Mouse (Mus musculus): ENCODE results near the gene Gnaz. TPM values are rescaled to one million over a fixed set of nuclear protein-coding genes. Genes with fewer than 3 reads are reported as not detected.

Gnaz gene
- polyA plus RNA-seq, 1 experiment from 2014 or later: 2.9 TPM

- Histone ChIP-seq H3K4me1 (ENCODE audit: control insufficient read depth, insufficient read depth, low read length) (peaks cover 38% of the 10 kb centered on the region), H3K9ac (ENCODE audit: low read depth, low read length) (peak overlapping the region; percentile 81), H3K9me3 (ENCODE audit: control insufficient read depth, low read length) (no peaks in the 10 kb centered on the region), H3K36me3 (ENCODE audit: control insufficient read depth, insufficient read depth, low read length) (no peaks in the 10 kb centered on the region), H3K4me2 (ENCODE audit: low read depth, low read length) (peak overlapping the region; percentile 90), H3K27ac (ENCODE audit: low read length) (no peak overlapping the region), H3K27me3 (replicated peaks; ENCODE audit: control insufficient read depth, insufficient read depth, low read length) (no peaks in the 10 kb centered on the region), H3K4me3 (ENCODE audit: low read length) (peak overlapping the region; percentile 89)
- no peak for ATAC-seq
- 3% methylated on average over 70 of the region's 71 CpGs for WGBS
Measured at GRCm38 (mm10) chr10:75061341-75062188, 94.6 kb downstream of the Gnaz start.

- peak overlapping the region; percentile 81 for H3K9ac ChIP-seq (ENCODE audit: low read depth, low read length)
- peaks cover 38% of the 10 kb centered on the region for H3K4me1 ChIP-seq (ENCODE audit: control insufficient read depth, insufficient read depth, low read length)
- no peaks in the 10 kb centered on the region for H3K27me3 ChIP-seq (replicated peaks; ENCODE audit: control insufficient read depth, insufficient read depth, low read length)
- ATAC-seq: no peak
- H3K4me2 ChIP-seq (ENCODE audit: low read depth, low read length): peak overlapping the region; percentile 90
- 22% methylated on average over 6 of the region's 6 CpGs for WGBS
- H3K36me3 ChIP-seq (ENCODE audit: control insufficient read depth, insufficient read depth, low read length): no peaks in the 10 kb centered on the region
- no peak overlapping the region for H3K27ac ChIP-seq (ENCODE audit: low read length)
- no peaks in the 10 kb centered on the region for H3K9me3 ChIP-seq (ENCODE audit: control insufficient read depth, low read length)
- H3K4me3 ChIP-seq (ENCODE audit: low read length): peak overlapping the region; percentile 89
Measured at GRCm38 (mm10) chr10:75062189-75062561, 95.2 kb downstream of the Gnaz start.

GRCm38 (mm10) chr10:75062621-75063020, 95.6 kb downstream of the Gnaz start:
- Histone ChIP-seq H3K4me3 (ENCODE audit: low read length) (peak overlapping the region; percentile 89), H3K4me2 (ENCODE audit: low read depth, low read length) (peak overlapping the region; percentile 90), H3K36me3 (ENCODE audit: control insufficient read depth, insufficient read depth, low read length) (no peaks in the 10 kb centered on the region), H3K9ac (ENCODE audit: low read depth, low read length) (no peak overlapping the region), H3K4me1 (ENCODE audit: control insufficient read depth, insufficient read depth, low read length) (peaks cover 41% of the 10 kb centered on the region), H3K9me3 (ENCODE audit: control insufficient read depth, low read length) (no peaks in the 10 kb centered on the region), H3K27ac (ENCODE audit: low read length) (no peak overlapping the region), H3K27me3 (replicated peaks; ENCODE audit: control insufficient read depth, insufficient read depth, low read length) (no peaks in the 10 kb centered on the region)
- 41% methylated on average over 6 of the region's 6 CpGs for WGBS
- ATAC-seq: no peak

GRCm38 (mm10) chr10:75063301-75063965, 96.5 kb downstream of the Gnaz start:
- peaks cover 45% of the 10 kb centered on the region for H3K4me1 ChIP-seq (ENCODE audit: control insufficient read depth, insufficient read depth, low read length)
- peak; percentile 15; the same call in 1 of the 2 replicates for ATAC-seq
- no peaks in the 10 kb centered on the region for H3K27me3 ChIP-seq (replicated peaks; ENCODE audit: control insufficient read depth, insufficient read depth, low read length)
- H3K4me2 ChIP-seq (ENCODE audit: low read depth, low read length): peak overlapping the region; percentile 90
- peak overlapping the region; percentile 89 for H3K4me3 ChIP-seq (ENCODE audit: low read length)
- H3K36me3 ChIP-seq (ENCODE audit: control insufficient read depth, insufficient read depth, low read length): no peaks in the 10 kb centered on the region
- no peaks in the 10 kb centered on the region for H3K9me3 ChIP-seq (ENCODE audit: control insufficient read depth, low read length)
- H3K9ac ChIP-seq (ENCODE audit: low read depth, low read length): peak overlapping the region; percentile 29; the same call in 1 of the 2 replicates
- 43% methylated on average over 12 of the region's 12 CpGs for WGBS
- H3K27ac ChIP-seq (ENCODE audit: low read length): no peak overlapping the region; the same call in 1 of the 2 replicates

- Histone ChIP-seq H3K9me3 (ENCODE audit: control insufficient read depth, low read length) (no peaks in the 10 kb centered on the region), H3K4me1 (ENCODE audit: control insufficient read depth, insufficient read depth, low read length) (peaks cover 53% of the 10 kb centered on the region), H3K36me3 (ENCODE audit: control insufficient read depth, insufficient read depth, low read length) (no peaks in the 10 kb centered on the region), H3K27me3 (replicated peaks; ENCODE audit: control insufficient read depth, insufficient read depth, low read length) (no peaks in the 10 kb centered on the region), H3K4me3 (ENCODE audit: low read length) (no peak overlapping the region), H3K9ac (ENCODE audit: low read depth, low read length) (no peak overlapping the region), H3K4me2 (ENCODE audit: low read depth, low read length) (no peak overlapping the region), H3K27ac (ENCODE audit: low read length) (no peak overlapping the region)
- 73% methylated on average over 6 of the region's 6 CpGs for WGBS
- ATAC-seq: no peak
Measured at GRCm38 (mm10) chr10:75065691-75066090, 98.7 kb downstream of the Gnaz start.

Other genes with a start within 250 kb of the Gnaz start
- gene Rsph14, start 65.4 kb downstream of the Gnaz start, polyA plus RNA-seq (2015; fragmentation: Nextera tagmentation; extraction: Ambion mirVana): not detected in 2 replicates
- gene Rab36, start 69.9 kb downstream of the Gnaz start, polyA plus RNA-seq (2015; fragmentation: Nextera tagmentation; extraction: Ambion mirVana): 5.2 and 5.5 TPM in 2 replicates
- gene Bcr, start 93.4 kb downstream of the Gnaz start, polyA plus RNA-seq (2015; fragmentation: Nextera tagmentation; extraction: Ambion mirVana): 18.5 and 20.1 TPM in 2 replicates
- 22.1 and 23.1 TPM in 2 replicates for gene Specc1l, start 244.9 kb downstream of the Gnaz start, polyA plus RNA-seq (2015; fragmentation: Nextera tagmentation; extraction: Ambion mirVana)